Mouse (Mus musculus): ENCODE results near the gene Ppib. TPM values are rescaled to one million over a fixed set of nuclear protein-coding genes. Genes with fewer than 3 reads are reported as not detected.
A peak's percentile ranks its signal among the peaks of the same experiment; 100 is the strongest.

The Ppib gene
- polyA plus RNA-seq (2014; fragmentation: Nextera tagmentation; extraction: Ambion mirVana) = 543 and 552 TPM in 2 replicates

- Histone ChIP-seq H3K9ac (replicated peaks; ENCODE audit: low read length) (peak within 1 kb of the TSS; percentile 89), H3K9me3 (replicated peaks; ENCODE audit: control insufficient read depth, low read length) (no peaks in the 10 kb centered on the region), H3K4me3 (ENCODE audit: low read depth, low read length) (peak within 1 kb of the TSS; percentile 84), H3K4me2 (ENCODE audit: low read depth, low read length) (peak within 1 kb of the TSS; percentile 72), H3K4me1 (ENCODE audit: control insufficient read depth, insufficient read depth, low read length) (no peaks in the 10 kb centered on the region), H3K27me3 (ENCODE audit: control insufficient read depth, insufficient read depth, low read length) (no peaks in the 10 kb centered on the region), H3K36me3 (replicated peaks; ENCODE audit: control insufficient read depth, insufficient read depth, low read depth, low read length) (peaks cover 11% of the 10 kb centered on the region), H3K27ac (replicated peaks; ENCODE audit: low read depth, low read length) (0 out of 2 replicates have a peak within 1 kb of the TSS, but pooled peaks have one; percentile 44)
- peak; percentile 98 for DNase-seq (ENCODE audit: low spot score)
- ATAC-seq (replicated peaks; ENCODE audit: insufficient number of reproducible peaks, low FRiP score, low TSS enrichment, low read depth) = peak; percentile 94
- 2% methylated on average over 51 of the region's 51 CpGs for WGBS
Measured at GRCm38 (mm10) chr9:66059583-66060307, at the start of gene Ppib. Gene Ppib, plus strand, starts transcription at chr9:66060222.

DNA sequence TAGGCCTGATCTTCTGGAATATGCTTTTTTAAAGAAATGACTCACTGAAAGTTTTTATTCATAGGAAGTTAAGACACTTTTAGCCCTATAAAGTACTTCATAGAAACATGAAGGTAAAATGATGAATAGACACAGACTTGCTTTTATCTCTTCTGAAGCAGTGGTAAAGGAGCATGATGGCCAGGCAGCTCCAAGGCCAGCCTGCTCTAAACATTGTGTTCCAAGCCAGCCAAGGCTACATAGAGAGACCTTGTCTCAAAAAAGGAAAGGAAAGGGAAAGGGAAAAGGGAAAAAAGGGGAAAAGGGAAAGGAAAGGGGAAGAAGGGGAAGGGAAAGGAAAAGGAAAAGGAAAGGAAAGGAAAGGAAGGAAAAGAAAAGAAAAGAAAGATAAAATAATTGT lies 39.4 kb upstream of the Ppib start:
- Histone ChIP-seq H3K4me3 (ENCODE audit: low read depth, low read length) (no peak overlapping the region), H3K4me2 (ENCODE audit: low read depth, low read length) (no peak overlapping the region), H3K36me3 (replicated peaks; ENCODE audit: control insufficient read depth, insufficient read depth, low read depth, low read length) (no peaks in the 10 kb centered on the region), H3K27ac (replicated peaks; ENCODE audit: low read depth, low read length) (no peak overlapping the region), H3K4me1 (ENCODE audit: control insufficient read depth, insufficient read depth, low read length) (no peaks in the 10 kb centered on the region), H3K9me3 (replicated peaks; ENCODE audit: control insufficient read depth, low read length) (no peaks in the 10 kb centered on the region), H3K27me3 (ENCODE audit: control insufficient read depth, insufficient read depth, low read length) (no peaks in the 10 kb centered on the region), H3K9ac (replicated peaks; ENCODE audit: low read length) (no peak overlapping the region)
- no peak for ATAC-seq (replicated peaks; ENCODE audit: insufficient number of reproducible peaks, low FRiP score, low TSS enrichment, low read depth)
- DNase-seq (ENCODE audit: low spot score) = no peak

DNA sequence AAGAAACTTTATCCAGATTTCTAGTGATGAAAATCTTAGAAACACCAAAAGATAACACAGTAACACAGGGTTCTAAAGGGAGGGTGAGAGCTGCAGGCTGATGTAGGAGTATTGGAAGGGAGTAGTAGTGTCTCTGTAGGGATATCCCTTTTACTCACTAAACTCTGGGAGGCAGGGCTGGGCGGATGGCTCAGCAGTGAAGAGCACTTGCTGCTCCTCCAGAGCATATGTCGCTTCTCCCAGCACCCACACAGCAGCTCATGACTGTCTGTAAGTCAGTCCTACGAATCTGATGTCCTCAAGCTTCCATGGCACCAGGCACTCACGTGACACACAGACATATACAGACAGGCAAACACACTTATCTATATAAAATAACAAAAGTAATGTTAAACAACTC lies 21.9 kb upstream of the Ppib start:
- 85% methylated on average over 4 of the region's 4 CpGs for WGBS
- Histone ChIP-seq H3K4me2 (ENCODE audit: low read depth, low read length) (no peak overlapping the region), H3K36me3 (replicated peaks; ENCODE audit: control insufficient read depth, insufficient read depth, low read depth, low read length) (no peaks in the 10 kb centered on the region), H3K9me3 (replicated peaks; ENCODE audit: control insufficient read depth, low read length) (no peaks in the 10 kb centered on the region), H3K27ac (replicated peaks; ENCODE audit: low read depth, low read length) (no peak overlapping the region), H3K27me3 (ENCODE audit: control insufficient read depth, insufficient read depth, low read length) (no peaks in the 10 kb centered on the region), H3K4me1 (ENCODE audit: control insufficient read depth, insufficient read depth, low read length) (no peaks in the 10 kb centered on the region), H3K4me3 (ENCODE audit: low read depth, low read length) (no peak overlapping the region), H3K9ac (replicated peaks; ENCODE audit: low read length) (no peak overlapping the region)
- ATAC-seq (replicated peaks; ENCODE audit: insufficient number of reproducible peaks, low FRiP score, low TSS enrichment, low read depth) (no peak), DNase-seq (ENCODE audit: low spot score) (no peak)

DNA sequence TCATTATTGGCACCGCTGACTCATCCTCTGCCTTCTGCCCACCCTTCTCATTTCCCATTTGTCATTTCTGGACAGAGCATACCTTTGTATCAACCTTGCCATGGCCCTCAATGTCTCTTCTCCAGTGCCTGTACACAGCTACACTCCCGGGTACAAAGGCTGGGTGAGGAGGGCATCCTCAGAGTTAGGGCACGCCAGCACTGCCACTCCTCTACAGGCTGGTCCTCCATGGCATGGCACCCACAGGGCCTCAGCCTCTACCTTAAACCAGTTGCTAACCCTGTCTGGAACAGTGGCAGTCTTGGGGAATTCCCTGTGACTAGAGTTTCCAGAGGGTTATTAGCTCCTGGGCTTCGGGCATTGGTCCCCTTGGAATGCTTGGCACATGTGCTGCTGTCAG lies 21.4 kb upstream of the Ppib start:
- H3K9me3 ChIP-seq (replicated peaks; ENCODE audit: control insufficient read depth, low read length) = no peaks in the 10 kb centered on the region
- H3K4me1 ChIP-seq (ENCODE audit: control insufficient read depth, insufficient read depth, low read length) = no peaks in the 10 kb centered on the region
- H3K9ac ChIP-seq (replicated peaks; ENCODE audit: low read length) = no peak overlapping the region
- H3K36me3 ChIP-seq (replicated peaks; ENCODE audit: control insufficient read depth, insufficient read depth, low read depth, low read length) = no peaks in the 10 kb centered on the region
- H3K4me2 ChIP-seq (ENCODE audit: low read depth, low read length) = no peak overlapping the region
- 90% methylated on average over 4 of the region's 4 CpGs for WGBS
- no peak overlapping the region for H3K27ac ChIP-seq (replicated peaks; ENCODE audit: low read depth, low read length)
- ATAC-seq (replicated peaks; ENCODE audit: insufficient number of reproducible peaks, low FRiP score, low TSS enrichment, low read depth) (no peak), DNase-seq (ENCODE audit: low spot score) (no peak)
- H3K4me3 ChIP-seq (ENCODE audit: low read depth, low read length) = no peak overlapping the region
- H3K27me3 ChIP-seq (ENCODE audit: control insufficient read depth, insufficient read depth, low read length) = no peaks in the 10 kb centered on the region

GRCm38 (mm10) chr9:66039290-66039689 lies 20.7 kb upstream of the Ppib start:
- Histone ChIP-seq H3K36me3 (replicated peaks; ENCODE audit: control insufficient read depth, insufficient read depth, low read depth, low read length) (no peaks in the 10 kb centered on the region), H3K27me3 (ENCODE audit: control insufficient read depth, insufficient read depth, low read length) (no peaks in the 10 kb centered on the region), H3K9ac (replicated peaks; ENCODE audit: low read length) (no peak overlapping the region), H3K9me3 (replicated peaks; ENCODE audit: control insufficient read depth, low read length) (no peaks in the 10 kb centered on the region), H3K4me2 (ENCODE audit: low read depth, low read length) (no peak overlapping the region), H3K4me1 (ENCODE audit: control insufficient read depth, insufficient read depth, low read length) (no peaks in the 10 kb centered on the region), H3K27ac (replicated peaks; ENCODE audit: low read depth, low read length) (no peak overlapping the region), H3K4me3 (ENCODE audit: low read depth, low read length) (no peak overlapping the region)
- DNase-seq (ENCODE audit: low spot score) = no peak
- WGBS = 83% methylated on average over 4 of the region's 4 CpGs
- ATAC-seq (replicated peaks; ENCODE audit: insufficient number of reproducible peaks, low FRiP score, low TSS enrichment, low read depth) = no peak

- Histone ChIP-seq H3K27ac (replicated peaks; ENCODE audit: low read depth, low read length) (no peak overlapping the region), H3K36me3 (replicated peaks; ENCODE audit: control insufficient read depth, insufficient read depth, low read depth, low read length) (no peaks in the 10 kb centered on the region), H3K9me3 (replicated peaks; ENCODE audit: control insufficient read depth, low read length) (no peaks in the 10 kb centered on the region), H3K4me3 (ENCODE audit: low read depth, low read length) (no peak overlapping the region), H3K9ac (replicated peaks; ENCODE audit: low read length) (no peak overlapping the region), H3K27me3 (ENCODE audit: control insufficient read depth, insufficient read depth, low read length) (no peaks in the 10 kb centered on the region), H3K4me2 (ENCODE audit: low read depth, low read length) (no peak overlapping the region), H3K4me1 (ENCODE audit: control insufficient read depth, insufficient read depth, low read length) (no peaks in the 10 kb centered on the region)
- ATAC-seq (replicated peaks; ENCODE audit: insufficient number of reproducible peaks, low FRiP score, low TSS enrichment, low read depth) (no peak), DNase-seq (ENCODE audit: low spot score) (no peak)
- WGBS = 88% methylated on average over 3 of the region's 3 CpGs
Measured at GRCm38 (mm10) chr9:66040801-66041200, 19.2 kb upstream of the Ppib start.

DNA sequence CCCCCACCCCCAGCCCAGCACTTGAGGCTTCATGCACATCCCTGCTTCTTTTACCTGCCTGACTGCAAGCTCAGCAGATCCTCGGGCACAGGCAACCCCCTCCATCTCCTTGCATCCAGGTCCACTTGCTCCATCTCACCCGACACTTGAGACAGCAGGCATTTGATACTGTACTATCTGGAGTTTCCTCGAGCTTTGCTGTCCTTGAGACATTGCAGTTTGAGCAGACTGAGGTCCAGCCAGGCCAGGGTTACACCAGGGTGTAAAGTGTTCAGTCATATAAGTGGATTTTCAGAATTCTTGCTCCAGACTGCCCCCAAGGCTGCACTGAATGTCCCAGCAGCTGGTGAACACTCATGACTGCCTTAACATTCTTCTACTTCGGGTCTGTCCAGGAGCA lies 17.7 kb upstream of the Ppib start:
- 76% methylated on average over 4 of the region's 4 CpGs for WGBS

GRCm38 (mm10) chr9:66043241-66043640 lies 16.8 kb upstream of the Ppib start:
- Histone ChIP-seq H3K27ac (replicated peaks; ENCODE audit: low read depth, low read length) (no peak overlapping the region), H3K27me3 (ENCODE audit: control insufficient read depth, insufficient read depth, low read length) (no peaks in the 10 kb centered on the region), H3K9ac (replicated peaks; ENCODE audit: low read length) (no peak overlapping the region), H3K4me2 (ENCODE audit: low read depth, low read length) (no peak overlapping the region), H3K4me1 (ENCODE audit: control insufficient read depth, insufficient read depth, low read length) (no peaks in the 10 kb centered on the region), H3K36me3 (replicated peaks; ENCODE audit: control insufficient read depth, insufficient read depth, low read depth, low read length) (no peaks in the 10 kb centered on the region), H3K4me3 (ENCODE audit: low read depth, low read length) (no peak overlapping the region), H3K9me3 (replicated peaks; ENCODE audit: control insufficient read depth, low read length) (no peaks in the 10 kb centered on the region)
- DNase-seq (ENCODE audit: low spot score) = no peak
- WGBS = 92% methylated on average over 3 of the region's 3 CpGs
- no peak for ATAC-seq (replicated peaks; ENCODE audit: insufficient number of reproducible peaks, low FRiP score, low TSS enrichment, low read depth)

More for the DNA sequence above, 17.7 kb upstream of the Ppib start:
- DNase-seq (ENCODE audit: low spot score) = no peak
- Histone ChIP-seq H3K9me3 (replicated peaks; ENCODE audit: control insufficient read depth, low read length) (no peaks in the 10 kb centered on the region), H3K9ac (replicated peaks; ENCODE audit: low read length) (no peak overlapping the region), H3K36me3 (replicated peaks; ENCODE audit: control insufficient read depth, insufficient read depth, low read depth, low read length) (no peaks in the 10 kb centered on the region), H3K27ac (replicated peaks; ENCODE audit: low read depth, low read length) (no peak overlapping the region), H3K4me2 (ENCODE audit: low read depth, low read length) (no peak overlapping the region), H3K4me1 (ENCODE audit: control insufficient read depth, insufficient read depth, low read length) (no peaks in the 10 kb centered on the region), H3K4me3 (ENCODE audit: low read depth, low read length) (no peak overlapping the region), H3K27me3 (ENCODE audit: control insufficient read depth, insufficient read depth, low read length) (no peaks in the 10 kb centered on the region)
- ATAC-seq (replicated peaks; ENCODE audit: insufficient number of reproducible peaks, low FRiP score, low TSS enrichment, low read depth) = no peak

All from embryonic facial prominence, embryonic 11.5 days (tissue).